In the genomic region with DNA sequence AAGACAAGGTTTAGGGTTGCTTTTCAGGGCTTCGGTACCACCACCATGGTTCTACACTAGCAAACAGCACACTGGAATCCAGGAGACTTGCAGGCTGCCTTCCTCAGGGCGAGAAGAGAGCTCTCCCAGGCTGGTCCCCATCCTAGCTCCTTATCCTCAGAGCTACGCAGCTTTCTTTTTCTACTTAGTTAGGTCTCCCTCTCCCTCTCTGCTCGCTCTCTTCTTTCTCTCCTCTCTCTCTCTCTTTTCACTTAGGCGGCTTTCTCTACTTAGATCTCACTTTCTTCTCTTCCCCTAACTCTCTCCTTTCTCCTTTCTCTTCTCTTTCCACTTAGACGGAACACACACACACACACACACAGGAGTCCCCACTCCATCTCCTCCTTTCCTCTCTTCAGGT, we compare ENCODE assay signal across 7 mouse cellular contexts. TPM values are rescaled to one million over a fixed set of nuclear protein-coding genes. Genes with fewer than 3 reads are reported as not detected.
DNase-seq lines count a peak whose midpoint lies in the region; ATAC-seq and TF ChIP-seq lines count a peak whose summit lies in the region.

No protein-coding gene starts in this region.

- DNase-seq in lung, postnatal 0 days (ENCODE audit: low spot score) = no peak
- DNase-seq in lung, postnatal 25 days (ENCODE audit: low spot score) = no peak
- no peak for DNase-seq in forebrain, embryonic 10.5 days (ENCODE audit: extremely low spot score, low spot score)
- DNase-seq in adrenal gland, adult 18-20 months (ENCODE audit: low spot score in 2 of 2) = no peak
- no peak for DNase-seq in testis, postnatal 10 days (ENCODE audit: low spot score)

- no peak for TF ChIP-seq CTCF in lung, postnatal 0 days (IDR thresholded peaks at IDR 0.05)

- H3K9me3 ChIP-seq in lung, postnatal 0 days (ENCODE audit: low read length) = no peaks in the 10 kb centered on the region
- H3K9me3 ChIP-seq in forebrain, embryonic 10.5 days = no peaks in the 10 kb centered on the region
- H3K9me3 ChIP-seq in limb, embryonic 13.5 days = no peaks in the 10 kb centered on the region
- H3K9me3 ChIP-seq in stomach, embryonic 15.5 days = no peaks in the 10 kb centered on the region

- H3K4me2 ChIP-seq in lung, postnatal 0 days (replicated peaks; ENCODE audit: low read depth, low read length) = peak overlapping the region; percentile 66
- peak overlapping the region; percentile 70 for H3K4me2 ChIP-seq in limb, embryonic 13.5 days (replicated peaks)
- peak overlapping the region; percentile 75 for H3K4me2 ChIP-seq in stomach, embryonic 15.5 days

- H3K4me1 ChIP-seq in lung, postnatal 0 days (ENCODE audit: insufficient read depth, low read depth, low read length) = peaks cover 3% of the 10 kb centered on the region; the same call in 1 of the 2 replicates
- peaks cover 52% of the 10 kb centered on the region for H3K4me1 ChIP-seq in forebrain, embryonic 10.5 days
- peaks cover 49% of the 10 kb centered on the region for H3K4me1 ChIP-seq in limb, embryonic 13.5 days
- H3K4me1 ChIP-seq in stomach, embryonic 15.5 days = peaks cover 38% of the 10 kb centered on the region

- TF ChIP-seq EP300 in lung, postnatal 0 days (IDR thresholded peaks at IDR 0.05) = no peak

- peak overlapping the region; percentile 82 for H3K27ac ChIP-seq in lung, postnatal 0 days (ENCODE audit: low read length)
- peak overlapping the region; percentile 64; the same call in 1 of the 2 replicates for H3K27ac ChIP-seq in forebrain, embryonic 10.5 days
- H3K27ac ChIP-seq in limb, embryonic 13.5 days = peak overlapping the region; percentile 17; the same call in 1 of the 2 replicates
- peak overlapping the region; percentile 84 for H3K27ac ChIP-seq in stomach, embryonic 15.5 days

- ATAC-seq in lung, postnatal 0 days = no peak
- ATAC-seq in limb, embryonic 13.5 days (ENCODE audit: low FRiP score, low read depth) = no peak
- no peak for ATAC-seq in stomach, embryonic 15.5 days (ENCODE audit: insufficient read depth, low FRiP score, low read depth)

- H3K9ac ChIP-seq in lung, postnatal 0 days (replicated peaks; ENCODE audit: low read depth) = peak overlapping the region; percentile 52
- peak overlapping the region; percentile 65 for H3K9ac ChIP-seq in limb, embryonic 13.5 days
- peak overlapping the region; percentile 41; the same call in 1 of the 2 replicates for H3K9ac ChIP-seq in stomach, embryonic 15.5 days

- H3K4me3 ChIP-seq in lung, postnatal 0 days (ENCODE audit: low read depth, low read length) = peak overlapping the region; percentile 48
- peak overlapping the region; percentile 49 for H3K4me3 ChIP-seq in forebrain, embryonic 10.5 days
- peak overlapping the region; percentile 52 for H3K4me3 ChIP-seq in limb, embryonic 13.5 days
- peak overlapping the region; percentile 58 for H3K4me3 ChIP-seq in stomach, embryonic 15.5 days (replicated peaks)

- H3K27me3 ChIP-seq in lung, postnatal 0 days (replicated peaks; ENCODE audit: insufficient read depth, low read length) = no peaks in the 10 kb centered on the region
- peaks cover 89% of the 10 kb centered on the region for H3K27me3 ChIP-seq in forebrain, embryonic 10.5 days (ENCODE audit: poor library complexity, severe bottlenecking)
- H3K27me3 ChIP-seq in limb, embryonic 13.5 days = peaks cover 22% of the 10 kb centered on the region
- no peaks in the 10 kb centered on the region for H3K27me3 ChIP-seq in stomach, embryonic 15.5 days (replicated peaks)

- H3K36me3 ChIP-seq in lung, postnatal 0 days (ENCODE audit: insufficient read depth, low read length) = no peaks in the 10 kb centered on the region
- H3K36me3 ChIP-seq in forebrain, embryonic 10.5 days (replicated peaks) = no peaks in the 10 kb centered on the region
- no peaks in the 10 kb centered on the region for H3K36me3 ChIP-seq in limb, embryonic 13.5 days
- no peaks in the 10 kb centered on the region for H3K36me3 ChIP-seq in stomach, embryonic 15.5 days

- WGBS in lung, postnatal 0 days = 19% methylated on average over 6 of the region's 6 CpGs
- 56% methylated on average over 6 of the region's 6 CpGs for WGBS in forebrain, embryonic 10.5 days
- WGBS in limb, embryonic 13.5 days = 42% methylated on average over 6 of the region's 6 CpGs
- 31% methylated on average over 6 of the region's 6 CpGs for WGBS in stomach, embryonic 15.5 days

RNA-seq across cellular contexts. Expression of a gene that starts 20.0 kb away (rescaled TPM):
- 8.9 and 9.3 TPM in 2 replicates for polyA plus RNA-seq in lung, postnatal 0 days (2015; fragmentation: Nextera tagmentation; extraction: Ambion mirVana)
- polyA plus RNA-seq in forebrain, embryonic 10.5 days (2016; fragmentation: Nextera tagmentation; extraction: Ambion mirVana) = 0.31 and 0.32 TPM in 2 replicates
- 0.36 and 0.61 TPM in 2 replicates for polyA plus RNA-seq in limb, embryonic 13.5 days (2015; fragmentation: Nextera tagmentation; extraction: Ambion mirVana)
- 0.37 and 0.53 TPM in 2 replicates for polyA plus RNA-seq in stomach, embryonic 15.5 days (2015; fragmentation: Nextera tagmentation; extraction: Ambion mirVana)
- under 1 TPM; 0.38 to 0.63 TPM for total RNA-seq in adrenal gland, adult 18-20 months (2021)

RNA-seq across cellular contexts. Expression of a gene that starts 26.5 kb away (rescaled TPM):
- polyA plus RNA-seq in lung, postnatal 0 days (2015; fragmentation: Nextera tagmentation; extraction: Ambion mirVana) = 4.1 and 4.2 TPM in 2 replicates
- polyA plus RNA-seq in forebrain, embryonic 10.5 days (2016; fragmentation: Nextera tagmentation; extraction: Ambion mirVana) = 0.38 and 0.46 TPM in 2 replicates
- polyA plus RNA-seq in limb, embryonic 13.5 days (2015; fragmentation: Nextera tagmentation; extraction: Ambion mirVana) = 2.6 and 2.7 TPM in 2 replicates
- 1.9 and 2.2 TPM in 2 replicates for polyA plus RNA-seq in stomach, embryonic 15.5 days (2015; fragmentation: Nextera tagmentation; extraction: Ambion mirVana)
- total RNA-seq in adrenal gland, adult 18-20 months (2021) = 10 to 100 TPM in 1 of 2 experiments, 1 to 10 TPM in 1; 7.1 to 12.5 TPM

RNA-seq across cellular contexts. Expression of a gene that starts 28.3 kb away (rescaled TPM):
- polyA plus RNA-seq in lung, postnatal 0 days (2015; fragmentation: Nextera tagmentation; extraction: Ambion mirVana) = 0.02 and 0.12 TPM in 2 replicates
- 0.06 and 0.14 TPM in 2 replicates for polyA plus RNA-seq in forebrain, embryonic 10.5 days (2016; fragmentation: Nextera tagmentation; extraction: Ambion mirVana)
- 0.27 and 0.51 TPM in 2 replicates for polyA plus RNA-seq in limb, embryonic 13.5 days (2015; fragmentation: Nextera tagmentation; extraction: Ambion mirVana)
- 0.59 and 0.89 TPM in 2 replicates for polyA plus RNA-seq in stomach, embryonic 15.5 days (2015; fragmentation: Nextera tagmentation; extraction: Ambion mirVana)
- total RNA-seq in adrenal gland, adult 18-20 months (2021) = 1 to 10 TPM in 1 of 2 experiments, under 1 TPM in 1; 0.76 to 1.2 TPM

RNA-seq across cellular contexts. Expression of a gene that starts 55.7 kb away (rescaled TPM):
- 20.8 and 21.4 TPM in 2 replicates for polyA plus RNA-seq in lung, postnatal 0 days (2015; fragmentation: Nextera tagmentation; extraction: Ambion mirVana)
- polyA plus RNA-seq in forebrain, embryonic 10.5 days (2016; fragmentation: Nextera tagmentation; extraction: Ambion mirVana) = 10.7 and 11.2 TPM in 2 replicates
- polyA plus RNA-seq in limb, embryonic 13.5 days (2015; fragmentation: Nextera tagmentation; extraction: Ambion mirVana) = 18.2 and 20.4 TPM in 2 replicates
- polyA plus RNA-seq in stomach, embryonic 15.5 days (2015; fragmentation: Nextera tagmentation; extraction: Ambion mirVana) = 23.4 and 25.4 TPM in 2 replicates
- total RNA-seq in adrenal gland, adult 18-20 months (2021) = 10 to 100 TPM; 20.0 to 20.8 TPM

Comparison
In these comparisons a context has a peak if more than half of its experiments do, and no peak if none do; other contexts are left out.
1. H3K27ac ChIP-seq: peak in every context shown above with its lines; median percentile 84 in stomach, embryonic 15.5 days; 82 in lung, postnatal 0 days; 64 in forebrain, embryonic 10.5 days; 17 in limb, embryonic 13.5 days.